In the genomic region with DNA sequence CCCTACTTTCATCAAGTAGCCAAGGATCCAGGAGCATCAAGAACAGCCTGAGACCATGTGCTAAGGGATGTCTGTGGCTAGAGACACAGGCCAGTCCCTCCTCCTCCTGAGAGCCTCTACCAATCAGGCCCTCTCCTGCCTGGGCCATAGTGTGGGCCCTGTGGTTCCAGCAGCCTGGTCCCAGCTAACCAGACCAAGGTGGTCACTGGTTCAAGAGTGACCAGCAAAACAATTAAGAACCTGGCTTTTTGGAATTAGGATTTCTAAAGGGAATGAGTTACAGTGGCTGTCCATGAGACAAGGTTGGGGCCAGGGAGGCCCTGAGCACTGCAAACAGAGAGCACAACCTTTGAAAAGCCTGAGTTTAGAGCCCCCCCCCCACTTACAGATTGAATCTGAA, we compare ENCODE assay signal across 34 mouse cellular contexts. TPM values are rescaled to one million over a fixed set of nuclear protein-coding genes. Genes with fewer than 3 reads are reported as not detected.
"Had no signal": no experiment of that assay in that cellular context is flagged by ENCODE, and none has a peak within 500 bp of the region (broad histone marks: within the 10 kb centered on the region; RNA-seq: fewer than 3 reads in every experiment).

No protein-coding gene starts in this region.

- H3K9ac ChIP-seq: embryonic facial prominence, embryonic 12.5 days; embryonic facial prominence, embryonic 13.5 days; embryonic facial prominence, embryonic 15.5 days; forebrain, embryonic 12.5 days; forebrain, embryonic 13.5 days; forebrain, embryonic 15.5 days; forebrain, postnatal 0 days had no signal

- H3K27ac ChIP-seq: embryonic facial prominence, embryonic 10.5 days; embryonic facial prominence, embryonic 12.5 days; embryonic facial prominence, embryonic 13.5 days; embryonic facial prominence, embryonic 15.5 days; forebrain, embryonic 10.5 days; forebrain, embryonic 12.5 days; forebrain, embryonic 13.5 days; forebrain, embryonic 15.5 days; gastrocnemius, adult 2 months had no signal

- DNase-seq: cerebellum, adult 18-20 months; cerebellum, adult 2 months; cerebellum, adult 8-10 months; cerebellum, adult 9-10 months; cerebellum, adult 9-11 months; cerebellum, postnatal 10 days; cerebellum, postnatal 14 days; cerebellum, postnatal 25 days; cerebellum, postnatal 36 days; embryo, embryonic 11 days; forebrain, postnatal 0 days; gastrocnemius, adult 2 months; gastrocnemius, postnatal 10 days; gastrocnemius, postnatal 14 days; gastrocnemius, postnatal 25 days; gastrocnemius, postnatal 36 days; heart, adult 18-20 months had no signal

- H3K4me3 ChIP-seq: embryonic facial prominence, embryonic 10.5 days; embryonic facial prominence, embryonic 12.5 days; embryonic facial prominence, embryonic 13.5 days; embryonic facial prominence, embryonic 15.5 days; erythroblast, embryonic 14.5 days; forebrain, embryonic 10.5 days; forebrain, embryonic 12.5 days; forebrain, embryonic 13.5 days; forebrain, embryonic 15.5 days; gastrocnemius, adult 2 months had no signal

- H3K4me2 ChIP-seq: embryonic facial prominence, embryonic 12.5 days; embryonic facial prominence, embryonic 13.5 days; embryonic facial prominence, embryonic 15.5 days; forebrain, embryonic 12.5 days; forebrain, embryonic 13.5 days; forebrain, embryonic 15.5 days had no signal

- H3K9me3 ChIP-seq: embryonic facial prominence, embryonic 10.5 days; embryonic facial prominence, embryonic 15.5 days; forebrain, embryonic 10.5 days; forebrain, embryonic 12.5 days; forebrain, embryonic 15.5 days had no signal

- H3K27me3 ChIP-seq: embryonic facial prominence, embryonic 15.5 days; forebrain, embryonic 12.5 days; forebrain, embryonic 13.5 days; forebrain, embryonic 15.5 days had no signal

- H3K4me1 ChIP-seq: embryonic facial prominence, embryonic 10.5 days; embryonic facial prominence, embryonic 12.5 days; embryonic facial prominence, embryonic 13.5 days; embryonic facial prominence, embryonic 15.5 days; forebrain, embryonic 10.5 days; forebrain, embryonic 12.5 days; forebrain, embryonic 13.5 days; forebrain, embryonic 15.5 days had no signal

- H3K36me3 ChIP-seq: embryonic facial prominence, embryonic 10.5 days; embryonic facial prominence, embryonic 12.5 days; embryonic facial prominence, embryonic 13.5 days; embryonic facial prominence, embryonic 15.5 days; forebrain, embryonic 10.5 days; forebrain, embryonic 12.5 days; forebrain, embryonic 15.5 days had no signal

- ATAC-seq: forebrain, embryonic 13.5 days; forebrain, embryonic 14.5 days; forebrain, embryonic 15.5 days; forebrain, embryonic 16.5 days; forebrain, postnatal 0 days had no signal

RNA-seq across cellular contexts. Expression of a gene that starts 21.2 kb away (rescaled TPM):
- polyA plus RNA-seq: cerebellum, adult 2 months; cortical plate, adult 2 months; embryonic facial prominence, embryonic 10.5 days; embryonic facial prominence, embryonic 11.5 days; embryonic facial prominence, embryonic 12.5 days; embryonic facial prominence, embryonic 13.5 days; embryonic facial prominence, embryonic 14.5 days; embryonic facial prominence, embryonic 15.5 days; erythroblast, embryonic 14.5 days; forebrain, embryonic 11.5 days; forebrain, embryonic 13.5 days; forebrain, embryonic 15.5 days; forebrain, embryonic 16.5 days; frontal cortex, adult 2 months; gonadal fat pad, adult 2 months had no signal

RNA-seq across cellular contexts. Expression of a gene that starts 35.2 kb away (rescaled TPM):
- polyA plus RNA-seq: cerebellum, adult 2 months; cortical plate, adult 2 months; embryonic facial prominence, embryonic 10.5 days; embryonic facial prominence, embryonic 11.5 days; embryonic facial prominence, embryonic 12.5 days; embryonic facial prominence, embryonic 13.5 days; embryonic facial prominence, embryonic 14.5 days; embryonic facial prominence, embryonic 15.5 days; erythroblast, embryonic 14.5 days; forebrain, embryonic 10.5 days; forebrain, embryonic 11.5 days; forebrain, embryonic 12.5 days; forebrain, embryonic 13.5 days; forebrain, embryonic 14.5 days; forebrain, embryonic 15.5 days; forebrain, embryonic 16.5 days; forebrain, postnatal 0 days; frontal cortex, adult 2 months; gonadal fat pad, adult 2 months had no signal

RNA-seq across cellular contexts. Expression of a gene that starts 43.5 kb away (rescaled TPM):
- polyA plus RNA-seq: cerebellum, adult 2 months; cortical plate, adult 2 months; embryonic facial prominence, embryonic 11.5 days; embryonic facial prominence, embryonic 12.5 days; embryonic facial prominence, embryonic 13.5 days; embryonic facial prominence, embryonic 14.5 days; erythroblast, embryonic 14.5 days; forebrain, embryonic 11.5 days; forebrain, embryonic 12.5 days; forebrain, embryonic 13.5 days; forebrain, embryonic 14.5 days; forebrain, embryonic 15.5 days; forebrain, embryonic 16.5 days; forebrain, postnatal 0 days; frontal cortex, adult 2 months; gonadal fat pad, adult 2 months had no signal
